Mouse (Mus musculus) midbrain, postnatal 0 days (tissue): ENCODE data around the gene Rrp12. TPM values are rescaled to one million over a fixed set of nuclear protein-coding genes. Genes with fewer than 3 reads are reported as not detected.
"Not testable (repeated sequence)": the region's sequence is repeated elsewhere in the genome, so short reads cannot be mapped to it uniquely, and the experiment has no call there.

ENCODE experiments used
- ATAC-seq: fragments of 200-750 bp; cut with Nextera tagmentation; 2 replicates; pipeline ENCODE4 v1.8.0; 2017; ENCODE audit warnings: moderate number of reproducible peaks, mild to moderate bottlenecking, moderate TSS enrichment, moderate library complexity; ENCODE audit not compliant: low FRiP score
- DNase-seq: peaks from one replicate; pipeline ENCODE4 v3.0.0-alpha.2; 2015; ENCODE audit warnings: low spot score
- H3K27ac ChIP-seq: fragments of 300-500 bp; sonication (generic); 2 replicates; pipeline ENCODE4 v1.5.1; 2014; ENCODE audit warnings: low read depth, mild to moderate bottlenecking, low read length, mixed read lengths
- H3K27me3 ChIP-seq: fragments of 300-500 bp; sonication (generic); 2 replicates; pipeline ENCODE4 v1.6.1; 2014; ENCODE audit warnings: low read length, control low read depth, mixed read lengths; ENCODE audit not compliant: insufficient read depth
- H3K36me3 ChIP-seq: fragments of 300-500 bp; sonication (generic); 2 replicates; pipeline ENCODE4 v1.6.1; 2014; ENCODE audit warnings: low read length, control low read depth, mixed read lengths; ENCODE audit not compliant: insufficient read depth
- H3K4me1 ChIP-seq: fragments of 300-500 bp; sonication (generic); 2 replicates; pipeline ENCODE4 v1.6.1; 2014; ENCODE audit warnings: mild to moderate bottlenecking, control low read depth, antibody characterized with exemption, low read length, mixed read lengths; ENCODE audit not compliant: insufficient read depth
- H3K4me2 ChIP-seq: fragments of 300-500 bp; sonication (generic); 2 replicates; pipeline ENCODE4 v1.6.1; 2014; ENCODE audit warnings: low read depth, mild to moderate bottlenecking, low read length, mixed read lengths; ENCODE audit not compliant: poor library complexity, severe bottlenecking
- H3K4me3 ChIP-seq: fragments of 300-500 bp; sonication (generic); 2 replicates; pipeline ENCODE4 v1.5.1; 2014; ENCODE audit warnings: low read depth, mild to moderate bottlenecking, low read length, moderate library complexity
- H3K9ac ChIP-seq: fragments of 300-500 bp; sonication (generic); replicated peaks from 2 replicates; pipeline ENCODE4 v1.6.1; 2014; ENCODE audit warnings: mild to moderate bottlenecking, low read length, moderate library complexity, mixed read lengths; ENCODE audit not compliant: poor library complexity, severe bottlenecking
- H3K9me3 ChIP-seq: fragments of 300-500 bp; sonication (generic); 2 replicates; pipeline ENCODE4 v1.6.1; 2016; ENCODE audit warnings: low read length, control low read depth
- CTCF ChIP-seq: IDR thresholded peaks from 2 replicates; pipeline ENCODE4 v1.5.1; 2016; ENCODE audit warnings: antibody characterized with exemption, mild to moderate bottlenecking
- WGBS: fragments of 180-500 bp; shearing (Covaris S2); extraction: QIAGEN DNeasy Blood & Tissue Kit; methylation state at CpG from one replicate; pipeline ENCODE4 v1.1.7; 2014; 5-methylcytosine and 5-hydroxymethylcytosine counted together
- polyA plus RNA-seq: library from polyadenylated mRNA; unstranded; fragments of >200 nt; fragmentation: Nextera tagmentation; extraction: Ambion mirVana; gene quantifications from 2 replicates; pipeline ENCODE4 v1.2.1, GENCODE M21; 2015
- total RNA-seq: library from RNA; depleted of rRNA; stranded (reverse); fragments of >200 nt; gene quantifications from 2 replicates; pipeline ENCODE4 v1.2.3, GENCODE M21; 2014

Rrp12 gene
- total and polyA plus RNA-seq, 2 experiments from 2014 or later, result 13.9 to 20.6 TPM

- no peak for ATAC-seq
- Histone ChIP-seq H3K9me3 (no peaks in the 10 kb centered on the region), H3K4me2 (no peak overlapping the region), H3K27ac (0 out of 2 replicates have a peak overlapping the region, but pooled peaks have one; percentile 44), H3K27me3 (no peaks in the 10 kb centered on the region), H3K9ac (no peak overlapping the region), H3K4me3 (no peak overlapping the region), H3K4me1 (no peaks in the 10 kb centered on the region), H3K36me3 (no peaks in the 10 kb centered on the region)
- DNase-seq, result peak; percentile 18
- WGBS, result 12% methylated on average over 6 of the region's 6 CpGs
- no peak for TF ChIP-seq CTCF
These were observed 45.8 kb downstream of the Rrp12 start for GRCm38 (mm10) chr19:41850021-41850718.

GRCm38 (mm10) chr19:41847992-41848851, 47.8 kb downstream of the Rrp12 start, which contains the start of gene Frat2:
Gene Frat2, minus strand, starts transcription at chr19:41848132.
- no peaks in the 10 kb centered on the region for H3K9me3 ChIP-seq
- H3K4me1 ChIP-seq, result no peaks in the 10 kb centered on the region
- no peaks in the 10 kb centered on the region for H3K27me3 ChIP-seq
- WGBS, result under 1% methylated on average over 66 of the region's 72 CpGs
- DNase-seq (peak; percentile 90), ATAC-seq (peak; percentile 93)
- TF ChIP-seq CTCF, result no peak
- peak within 1 kb of the TSS; percentile 85 for H3K27ac ChIP-seq
- peak within 1 kb of the TSS; percentile 66 for H3K9ac ChIP-seq
- peak within 1 kb of the TSS; percentile 67 for H3K4me3 ChIP-seq
- no peaks in the 10 kb centered on the region for H3K36me3 ChIP-seq
- peak within 1 kb of the TSS; percentile 95 for H3K4me2 ChIP-seq

GRCm38 (mm10) chr19:41847614-41847991, 48.4 kb downstream of the Rrp12 start:
- peak; percentile 60 for DNase-seq

GRCm38 (mm10) chr19:41847091-41847581, 48.8 kb downstream of the Rrp12 start:
- Histone ChIP-seq H3K4me2 (peak overlapping the region; percentile 95), H3K27ac (peak overlapping the region; percentile 85), H3K36me3 (no peaks in the 10 kb centered on the region), H3K4me3 (peak overlapping the region; percentile 67), H3K27me3 (no peaks in the 10 kb centered on the region), H3K9me3 (no peaks in the 10 kb centered on the region), H3K9ac (peak overlapping the region; percentile 66), H3K4me1 (no peaks in the 10 kb centered on the region)
- under 1% methylated on average over 61 of the region's 64 CpGs for WGBS
- DNase-seq, result peak; percentile 38
- TF ChIP-seq CTCF, result no peak
- 0 out of 2 replicates have a peak, but pooled peaks have one; percentile 2 for ATAC-seq

More at GRCm38 (mm10) chr19:41847614-41847991, 48.4 kb downstream of the Rrp12 start:
- peak overlapping the region; percentile 66 for H3K9ac ChIP-seq
- not testable (repeated sequence) for H3K4me1 ChIP-seq, H3K27me3 ChIP-seq, H3K36me3 ChIP-seq, H3K9me3 ChIP-seq
- peak; percentile 71 for ATAC-seq
- H3K27ac ChIP-seq, result peak overlapping the region; percentile 85
- H3K4me2 ChIP-seq, result peak overlapping the region; percentile 95
- peak overlapping the region; percentile 67 for H3K4me3 ChIP-seq
- WGBS, result under 1% methylated on average over 43 of the region's 53 CpGs

GRCm38 (mm10) chr19:41846366-41847090, 49.4 kb downstream of the Rrp12 start:
- H3K4me2 ChIP-seq, result peak overlapping the region; percentile 95
- H3K27ac ChIP-seq, result peak overlapping the region; percentile 85
- H3K4me1 ChIP-seq, result no peaks in the 10 kb centered on the region
- no peak for ATAC-seq
- H3K27me3 ChIP-seq, result no peaks in the 10 kb centered on the region
- no peaks in the 10 kb centered on the region for H3K36me3 ChIP-seq
- 9% methylated on average over 21 of the region's 21 CpGs for WGBS
- H3K9me3 ChIP-seq, result no peaks in the 10 kb centered on the region
- H3K4me3 ChIP-seq, result peak overlapping the region; percentile 67
- no peak for DNase-seq
- peak; percentile 39; the same call in 1 of the 2 replicates for TF ChIP-seq CTCF
- H3K9ac ChIP-seq, result peak overlapping the region; percentile 66
